Mouse (Mus musculus) thymus, adult 2 months (tissue): ENCODE data around the gene H2al3.

Source experiments
- CTCF ChIP-seq: fragments of 200-500 bp; IDR thresholded peaks from 2 replicates; pipeline ENCODE4 v1.5.1; 2012; ENCODE audit warnings: mild to moderate bottlenecking, control low read depth, low read length, moderate library complexity, borderline replicate concordance; ENCODE audit not compliant: control insufficient read depth, poor library complexity, insufficient read depth; ENCODE audit errors: extremely low read depth
- POLR2A ChIP-seq: fragments of 200-500 bp; IDR thresholded peaks from 2 replicates; pipeline ENCODE4 v1.6.1; 2012; ENCODE audit warnings: mild to moderate bottlenecking, low read length, control low read depth, moderate library complexity; ENCODE audit not compliant: control insufficient read depth, poor library complexity, insufficient read depth; ENCODE audit errors: extremely low read depth

GRCm38 (mm10) chrX:9849403-9849802 is at the start of gene H2al3:
- TF ChIP-seq POLR2A, result no peak
- TF ChIP-seq CTCF, result no peak
